Mouse (Mus musculus): ENCODE data around the gene Xkrx. TPM values are rescaled to one million over a fixed set of nuclear protein-coding genes. Genes with fewer than 3 reads are reported as not detected.

Gene Xkrx
- polyA plus RNA-seq, 1 experiment from 2014 or later = 0.11 TPM

DNA sequence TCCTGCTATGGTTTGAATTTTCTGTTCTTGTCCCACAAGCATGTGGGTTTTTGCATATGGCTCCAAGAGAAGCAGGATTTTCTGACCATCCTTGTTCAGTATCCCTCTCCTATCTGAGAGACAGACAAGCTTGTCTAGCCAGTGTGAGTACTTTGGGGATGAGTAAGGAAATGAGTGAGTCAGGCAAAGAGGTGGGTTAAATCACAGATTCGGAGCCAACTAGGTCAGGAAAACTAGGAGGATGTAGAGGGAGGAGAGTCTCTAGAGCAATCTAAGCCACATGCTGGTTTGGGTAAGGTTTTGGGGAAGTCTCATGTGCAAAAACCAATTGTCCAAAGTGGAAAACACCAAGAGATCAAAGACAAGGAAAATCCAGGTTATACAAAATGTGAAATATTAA lies 20.3 kb downstream of the Xkrx start:
- no peak overlapping the region for H3K4me2 ChIP-seq
- no peak overlapping the region for H3K27ac ChIP-seq
- peaks cover 11% of the 10 kb centered on the region for H3K27me3 ChIP-seq
- no peak for ATAC-seq (ENCODE audit: insufficient number of reproducible peaks, insufficient read depth, low FRiP score, low TSS enrichment, low read depth)
- no peaks in the 10 kb centered on the region for H3K36me3 ChIP-seq
- no peak overlapping the region for H3K4me3 ChIP-seq (replicated peaks)
- no peak overlapping the region for H3K9ac ChIP-seq (replicated peaks)
- no peaks in the 10 kb centered on the region for H3K4me1 ChIP-seq (replicated peaks)
- 76% methylated on average over 1 of the region's 1 CpGs for WGBS
- H3K9me3 ChIP-seq = no peaks in the 10 kb centered on the region

DNA sequence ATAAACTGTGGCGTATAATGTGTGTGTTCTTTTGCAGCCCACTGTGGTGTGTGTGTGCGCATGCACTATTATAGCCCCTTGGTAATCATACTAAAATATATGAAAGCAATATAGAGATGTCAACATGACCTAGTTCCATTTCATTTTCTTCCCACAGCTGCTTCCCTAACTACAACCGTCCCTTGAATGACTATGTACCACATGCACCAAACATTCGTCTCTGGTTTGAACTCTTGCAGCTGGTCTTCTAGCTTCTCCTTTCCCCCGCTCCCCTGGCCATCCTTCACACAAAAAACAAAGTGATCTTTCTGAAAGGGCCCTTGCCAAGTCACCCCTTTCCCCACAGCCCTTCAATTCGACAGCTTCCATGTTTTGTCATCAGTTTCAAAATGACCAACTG lies 21.9 kb downstream of the Xkrx start:
- Histone ChIP-seq H3K27ac (no peak overlapping the region), H3K27me3 (peaks cover 8% of the 10 kb centered on the region)
- no peak for ATAC-seq (ENCODE audit: insufficient number of reproducible peaks, insufficient read depth, low FRiP score, low TSS enrichment, low read depth)

GRCm38 (mm10) chrX:134133821-134134220 lies 28.1 kb downstream of the Xkrx start:
- ATAC-seq (ENCODE audit: insufficient number of reproducible peaks, insufficient read depth, low FRiP score, low TSS enrichment, low read depth) = no peak
- 56% methylated on average over 3 of the region's 3 CpGs for WGBS
- no peak overlapping the region for H3K4me3 ChIP-seq (replicated peaks)
- H3K9ac ChIP-seq (replicated peaks) = no peak overlapping the region
- no peak overlapping the region for H3K4me2 ChIP-seq
- peaks cover 13% of the 10 kb centered on the region for H3K27me3 ChIP-seq
- H3K4me1 ChIP-seq (replicated peaks) = no peaks in the 10 kb centered on the region
- no peak overlapping the region for H3K27ac ChIP-seq
- no peaks in the 10 kb centered on the region for H3K36me3 ChIP-seq
- no peaks in the 10 kb centered on the region for H3K9me3 ChIP-seq

More for the DNA sequence above, 21.9 kb downstream of the Xkrx start:
- 80% methylated on average over 6 of the region's 6 CpGs for WGBS
- no peak overlapping the region for H3K9ac ChIP-seq (replicated peaks)
- H3K4me3 ChIP-seq (replicated peaks) = no peak overlapping the region
- no peak overlapping the region for H3K4me2 ChIP-seq
- no peaks in the 10 kb centered on the region for H3K9me3 ChIP-seq
- H3K36me3 ChIP-seq = no peaks in the 10 kb centered on the region
- H3K4me1 ChIP-seq (replicated peaks) = no peaks in the 10 kb centered on the region

DNA sequence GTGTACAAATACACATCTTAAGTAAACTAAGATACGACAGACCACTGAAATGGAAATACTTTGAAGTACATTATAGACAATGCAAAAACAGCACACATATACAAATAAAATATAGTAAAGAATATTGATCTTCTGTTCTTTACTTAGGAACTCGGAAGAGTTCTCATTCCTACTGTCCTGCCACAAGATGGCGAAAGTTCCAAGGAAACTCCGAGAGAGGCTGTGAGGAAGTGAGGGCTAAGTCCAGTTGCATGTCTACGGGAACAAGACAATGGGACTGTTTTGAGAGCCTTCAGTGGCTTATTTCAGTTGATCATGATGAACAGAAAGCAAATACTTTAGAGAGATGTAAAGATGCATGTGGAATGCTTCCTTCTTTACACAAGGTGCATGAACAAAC lies 29.6 kb downstream of the Xkrx start:
- H3K9ac ChIP-seq (replicated peaks) = no peak overlapping the region
- H3K9me3 ChIP-seq = no peaks in the 10 kb centered on the region
- H3K4me1 ChIP-seq (replicated peaks) = no peaks in the 10 kb centered on the region
- H3K36me3 ChIP-seq = no peaks in the 10 kb centered on the region
- no peak for ATAC-seq (ENCODE audit: insufficient number of reproducible peaks, insufficient read depth, low FRiP score, low TSS enrichment, low read depth)
- no peak overlapping the region for H3K4me3 ChIP-seq (replicated peaks)
- peaks cover 20% of the 10 kb centered on the region for H3K27me3 ChIP-seq
- 43% methylated on average over 5 of the region's 5 CpGs for WGBS
- H3K4me2 ChIP-seq = no peak overlapping the region
- no peak overlapping the region for H3K27ac ChIP-seq

DNA sequence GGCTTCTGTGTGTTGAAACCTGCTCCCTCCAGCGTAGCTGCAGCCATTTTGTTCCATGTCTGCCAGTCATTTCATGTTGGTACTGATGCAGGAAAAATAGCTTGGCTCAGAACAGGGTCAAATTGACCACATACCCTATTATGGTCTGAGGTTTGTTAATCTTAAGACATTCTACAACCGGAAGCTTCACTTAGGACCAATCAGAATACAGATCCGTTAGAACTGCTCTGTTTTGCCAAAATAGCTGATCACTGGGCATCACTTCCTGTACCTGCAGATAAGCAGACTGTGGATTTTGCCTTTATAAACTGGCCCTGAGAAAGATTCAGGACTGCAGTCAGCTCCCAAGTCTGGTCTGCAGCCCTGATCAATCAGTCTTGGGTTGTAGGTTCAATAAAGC lies 33.3 kb downstream of the Xkrx start:
- no peak for ATAC-seq (ENCODE audit: insufficient number of reproducible peaks, insufficient read depth, low FRiP score, low TSS enrichment, low read depth)
- Histone ChIP-seq H3K27ac (no peak overlapping the region), H3K4me2 (no peak overlapping the region), H3K4me1 (replicated peaks) (no peaks in the 10 kb centered on the region), H3K27me3 (peaks cover 28% of the 10 kb centered on the region), H3K36me3 (no peaks in the 10 kb centered on the region), H3K9me3 (no peaks in the 10 kb centered on the region), H3K9ac (replicated peaks) (no peak overlapping the region), H3K4me3 (replicated peaks) (no peak overlapping the region)
- 82% methylated on average over 3 of the region's 3 CpGs for WGBS

DNA sequence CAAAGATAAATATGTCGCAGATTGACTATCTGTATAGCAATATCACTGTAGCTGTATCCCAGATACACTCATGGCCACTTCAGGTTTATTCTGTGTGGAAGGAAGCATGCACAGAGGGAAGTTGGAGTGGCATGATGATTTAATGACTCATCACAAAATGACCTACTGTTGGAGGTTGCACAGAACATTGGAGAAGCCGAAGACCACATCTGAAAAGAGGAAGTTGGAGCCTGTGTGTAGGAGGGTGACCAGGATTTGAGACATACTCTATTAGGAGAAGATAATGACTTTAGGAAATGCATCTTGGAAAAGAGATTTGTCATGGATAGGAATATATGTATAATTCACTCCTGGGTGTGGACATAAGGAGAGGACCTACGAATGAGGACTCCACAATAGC lies 45.5 kb downstream of the Xkrx start:
- ATAC-seq (ENCODE audit: insufficient number of reproducible peaks, insufficient read depth, low FRiP score, low TSS enrichment, low read depth) = no peak
- Histone ChIP-seq H3K27ac (no peak overlapping the region), H3K27me3 (peaks cover 13% of the 10 kb centered on the region), H3K9ac (replicated peaks) (no peak overlapping the region), H3K36me3 (no peaks in the 10 kb centered on the region), H3K4me2 (no peak overlapping the region), H3K4me3 (replicated peaks) (no peak overlapping the region), H3K4me1 (replicated peaks) (no peaks in the 10 kb centered on the region), H3K9me3 (no peaks in the 10 kb centered on the region)
- WGBS = 80% methylated on average over 3 of the region's 3 CpGs

DNA sequence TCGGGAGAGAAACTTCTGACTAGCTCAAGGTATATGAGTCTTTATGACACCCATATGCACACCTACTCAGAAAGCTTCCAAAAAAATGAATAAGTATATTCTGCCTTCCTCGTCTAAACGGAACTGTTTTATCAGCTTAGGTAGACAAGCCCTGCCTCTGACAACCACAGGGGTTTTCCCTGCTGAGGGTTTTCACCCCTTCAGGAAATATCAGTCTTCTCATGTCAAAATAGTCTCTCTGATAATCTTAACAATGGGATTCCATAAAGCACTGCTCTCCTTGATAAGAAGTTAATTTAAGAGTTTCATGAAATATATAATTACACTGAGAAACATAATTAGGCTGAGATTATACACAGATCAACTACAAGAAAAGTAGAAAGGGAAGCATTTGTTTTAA lies 50.1 kb downstream of the Xkrx start:
- Histone ChIP-seq H3K27ac (no peak overlapping the region), H3K36me3 (no peaks in the 10 kb centered on the region), H3K9ac (replicated peaks) (no peak overlapping the region), H3K4me2 (no peak overlapping the region), H3K4me1 (replicated peaks) (no peaks in the 10 kb centered on the region), H3K4me3 (replicated peaks) (no peak overlapping the region), H3K9me3 (no peaks in the 10 kb centered on the region), H3K27me3 (peaks cover 15% of the 10 kb centered on the region)
- WGBS = 82% methylated on average over 3 of the region's 3 CpGs
- ATAC-seq (ENCODE audit: insufficient number of reproducible peaks, insufficient read depth, low FRiP score, low TSS enrichment, low read depth) = no peak

DNA sequence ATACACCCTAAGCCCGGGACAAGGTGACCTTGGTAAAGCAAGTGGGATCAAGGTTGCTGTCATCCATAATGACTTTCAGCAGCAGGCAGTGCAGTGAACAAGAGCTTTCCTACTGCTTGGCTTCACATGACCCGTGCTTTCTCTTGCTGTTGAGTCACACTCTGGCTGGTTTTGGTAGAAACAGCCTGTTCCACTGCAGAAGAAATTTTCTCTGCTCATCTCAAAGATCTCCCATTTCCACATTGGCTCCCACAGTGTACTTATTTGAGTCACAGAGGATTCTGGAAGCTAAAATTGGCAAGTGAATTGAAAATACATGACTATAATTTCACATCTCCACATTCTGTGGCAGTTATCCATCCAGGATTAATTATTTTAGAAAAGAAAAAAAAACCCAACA lies 59.2 kb downstream of the Xkrx start:
- Histone ChIP-seq H3K4me1 (replicated peaks) (no peaks in the 10 kb centered on the region), H3K27me3 (peaks cover 8% of the 10 kb centered on the region; the same call in 1 of the 2 replicates), H3K4me2 (no peak overlapping the region), H3K27ac (no peak overlapping the region), H3K9ac (replicated peaks) (no peak overlapping the region), H3K4me3 (replicated peaks) (no peak overlapping the region), H3K36me3 (no peaks in the 10 kb centered on the region), H3K9me3 (no peaks in the 10 kb centered on the region)
- ATAC-seq (ENCODE audit: insufficient number of reproducible peaks, insufficient read depth, low FRiP score, low TSS enrichment, low read depth) = no peak
- WGBS = 76% methylated on average over 2 of the region's 2 CpGs

Other genes starting within 250 kb of the Xkrx start
- gene Sytl4, start 180.3 kb downstream of the Xkrx start, polyA plus RNA-seq (2016; fragmentation: Nextera tagmentation; extraction: Ambion mirVana) = 2.4 TPM in 2 replicates
- 51.8 and 54.3 TPM in 2 replicates for gene Cstf2, start 102.9 kb downstream of the Xkrx start, polyA plus RNA-seq (2016; fragmentation: Nextera tagmentation; extraction: Ambion mirVana)
- gene Arl13a, start 25.4 kb upstream of the Xkrx start, polyA plus RNA-seq (2016; fragmentation: Nextera tagmentation; extraction: Ambion mirVana) = not detected in 2 replicates
- gene Nox1, start 59.9 kb upstream of the Xkrx start, polyA plus RNA-seq (2016; fragmentation: Nextera tagmentation; extraction: Ambion mirVana) = not detected in 2 replicates
- gene Trmt2b, start 114.9 kb upstream of the Xkrx start, polyA plus RNA-seq (2016; fragmentation: Nextera tagmentation; extraction: Ambion mirVana) = 10.5 and 11.2 TPM in 2 replicates
- 10.6 and 10.8 TPM in 2 replicates for gene Tmem35a, start 133.1 kb upstream of the Xkrx start, polyA plus RNA-seq (2016; fragmentation: Nextera tagmentation; extraction: Ambion mirVana)
- gene Cenpi, start 146.0 kb upstream of the Xkrx start, polyA plus RNA-seq (2016; fragmentation: Nextera tagmentation; extraction: Ambion mirVana) = 29.7 and 33.5 TPM in 2 replicates
- gene Drp2, start 242.5 kb upstream of the Xkrx start, polyA plus RNA-seq (2016; fragmentation: Nextera tagmentation; extraction: Ambion mirVana) = 3.3 and 4.0 TPM in 2 replicates